Mouse (Mus musculus) olfactory bulb, adult 2 months (tissue): ENCODE results near the gene Kcnc3.

Experiments used
- CTCF ChIP-seq: fragments of 200-500 bp; IDR thresholded peaks from 2 replicates; pipeline ENCODE4 v1.5.1; 2012; ENCODE audit warnings: low read depth, mild to moderate bottlenecking, low read length, moderate library complexity; ENCODE audit not compliant: insufficient read depth
- POLR2A ChIP-seq: fragments of 200-500 bp; IDR thresholded peaks from 2 replicates; pipeline ENCODE4 v1.6.1; 2012; ENCODE audit warnings: mild to moderate bottlenecking, low read depth, low read length, moderate library complexity; ENCODE audit not compliant: insufficient read depth

DNA sequence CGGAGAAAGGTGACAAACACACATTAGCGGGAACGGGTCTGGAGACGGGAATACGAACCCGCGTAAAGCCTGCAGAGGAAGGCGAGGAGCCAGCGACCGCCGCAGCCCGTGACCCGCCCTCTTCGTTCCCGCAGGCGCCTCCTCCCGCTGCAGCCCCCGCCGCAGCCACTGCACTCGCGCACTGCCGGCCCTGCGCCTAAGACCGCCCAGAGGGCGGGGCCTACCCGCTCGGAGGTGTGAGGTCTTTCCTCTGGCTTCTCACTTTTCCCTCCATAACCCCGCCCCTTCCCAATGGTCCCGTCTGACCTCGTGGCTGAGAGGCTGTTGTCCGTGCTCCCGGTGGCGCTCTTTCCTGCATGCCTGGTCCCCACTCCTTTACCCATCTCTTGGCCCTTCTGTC, 1.3 kb upstream of the Kcnc3 start:
- 0 out of 2 replicates have a peak, but pooled peaks have one; percentile 34 for TF ChIP-seq POLR2A
- peak; percentile 14; the same call in 1 of the 2 replicates for TF ChIP-seq CTCF
